Mouse (Mus musculus): Measurements from ENCODE around the gene Cnbp. TPM values are rescaled to one million over a fixed set of nuclear protein-coding genes. Genes with fewer than 3 reads are reported as not detected.

The Cnbp gene
- 100 to 1,000 TPM; 254 to 269 TPM for total RNA-seq (2021)

DNA sequence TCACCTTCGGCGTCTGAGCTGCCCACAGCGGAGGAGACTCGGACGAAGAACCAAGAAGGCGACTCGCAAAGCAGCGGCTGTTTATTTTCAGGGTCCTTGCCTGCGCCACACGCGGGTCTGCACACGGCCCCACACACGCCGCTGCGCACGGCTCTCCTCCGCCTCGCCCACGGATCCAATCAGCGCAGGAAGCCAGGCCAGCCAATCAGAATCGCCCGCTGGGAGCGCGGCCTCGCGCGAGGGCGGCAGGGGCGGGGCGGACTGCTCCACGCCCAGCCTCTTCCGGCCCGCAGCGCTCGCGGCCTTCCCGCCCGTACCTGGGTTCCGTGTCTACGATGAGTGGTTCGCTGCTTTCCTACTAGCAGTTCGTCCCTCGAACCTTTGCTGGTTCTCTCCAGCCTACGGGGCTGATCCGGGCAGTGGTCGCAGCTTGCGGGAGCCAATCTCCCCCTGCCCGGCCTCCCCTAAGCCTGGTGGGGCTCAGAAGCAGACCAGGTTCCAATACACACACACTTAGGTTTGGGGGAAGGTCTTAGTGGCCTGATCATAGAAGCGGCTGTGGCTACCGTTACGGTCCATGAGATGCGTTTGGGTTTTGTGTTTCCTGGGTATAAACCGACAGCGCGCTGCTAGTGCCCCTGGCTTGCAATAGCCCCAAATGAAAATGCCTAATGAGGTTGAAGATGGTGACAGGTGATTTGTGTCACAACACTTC, at the start of gene Cnbp:
Gene Cnbp, minus strand, starts transcription at position 207 of the 715 bp plus-strand sequence.
- peak; percentile 95 to 97 for DNase-seq

DNA sequence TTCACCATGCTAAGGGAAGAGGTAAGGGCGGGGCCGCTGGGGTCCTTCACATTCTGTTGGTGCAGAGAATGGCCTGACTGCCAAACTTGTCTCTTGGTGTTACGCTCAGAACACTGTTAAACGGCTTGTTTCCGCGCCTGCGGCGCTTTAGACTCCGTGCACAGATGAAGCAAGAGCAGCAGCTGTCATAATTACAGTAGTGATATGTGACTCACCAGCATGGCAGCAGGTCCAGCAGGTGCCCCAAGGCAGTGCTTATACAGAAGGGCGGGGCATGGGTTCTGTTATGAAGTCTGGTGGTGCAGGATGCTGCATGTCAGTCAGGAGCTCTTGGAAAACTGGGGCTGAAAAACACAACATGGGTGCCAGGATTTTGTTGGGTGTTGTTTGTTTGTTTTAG, 47.1 kb upstream of the Cnbp start:
- peak; percentile 31 to 41 for DNase-seq

DNA sequence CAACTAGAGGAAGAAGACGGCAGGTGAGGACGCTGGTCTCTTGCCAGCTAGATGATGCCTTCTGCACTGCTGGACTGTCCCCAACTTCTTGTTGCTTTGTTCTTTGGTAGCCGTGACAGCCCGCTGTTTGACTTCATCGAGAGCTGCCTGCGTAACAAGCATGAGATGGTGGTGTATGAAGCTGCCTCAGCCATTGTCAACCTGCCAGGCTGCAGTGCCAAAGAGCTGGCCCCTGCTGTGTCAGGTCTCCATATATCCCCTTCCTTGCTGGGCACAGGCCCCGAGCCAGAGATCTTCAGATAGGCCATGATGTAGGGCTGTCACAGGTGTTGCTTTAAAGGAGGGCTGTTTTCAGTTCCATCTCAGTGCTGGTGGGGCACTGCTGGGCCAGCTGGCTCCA, 43.0 kb upstream of the Cnbp start:
- no peak for DNase-seq

DNA sequence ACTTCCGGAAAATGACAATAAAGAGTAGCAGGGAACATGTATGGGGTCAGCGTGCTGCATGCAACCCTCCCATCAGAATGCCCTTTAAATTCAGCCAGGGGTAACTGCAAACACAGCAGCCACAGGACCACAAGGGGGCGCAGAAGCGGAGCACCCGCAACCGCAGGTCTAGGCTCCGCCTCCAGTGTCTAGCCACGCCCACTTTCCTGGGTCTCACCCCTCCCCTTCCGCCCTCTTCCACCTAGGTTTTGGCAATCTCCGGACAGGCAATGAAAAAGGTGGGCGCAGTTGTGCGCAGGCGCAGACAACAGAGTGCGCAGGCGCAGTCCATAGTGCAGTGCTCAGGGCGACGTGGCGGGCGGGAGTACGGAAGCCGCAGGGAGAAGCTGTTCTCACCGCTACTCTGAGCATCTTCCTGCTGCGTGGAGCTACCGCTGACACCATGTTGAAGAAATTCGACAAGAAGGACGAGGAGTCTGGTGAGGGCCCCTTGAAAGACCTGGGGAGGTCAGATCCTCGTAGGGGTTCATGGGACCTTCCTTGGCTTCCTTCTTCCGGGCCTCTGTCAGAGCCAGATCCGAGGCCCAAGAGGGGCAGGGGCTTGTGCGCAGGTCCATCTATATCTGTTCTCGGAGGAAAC, 36.8 kb upstream of the Cnbp start, which contains the start of gene Copg1:
Gene Copg1, plus strand, starts transcription at position 221 of the 640 bp plus-strand sequence.
- peak; percentile 99 to 100 for DNase-seq

DNA sequence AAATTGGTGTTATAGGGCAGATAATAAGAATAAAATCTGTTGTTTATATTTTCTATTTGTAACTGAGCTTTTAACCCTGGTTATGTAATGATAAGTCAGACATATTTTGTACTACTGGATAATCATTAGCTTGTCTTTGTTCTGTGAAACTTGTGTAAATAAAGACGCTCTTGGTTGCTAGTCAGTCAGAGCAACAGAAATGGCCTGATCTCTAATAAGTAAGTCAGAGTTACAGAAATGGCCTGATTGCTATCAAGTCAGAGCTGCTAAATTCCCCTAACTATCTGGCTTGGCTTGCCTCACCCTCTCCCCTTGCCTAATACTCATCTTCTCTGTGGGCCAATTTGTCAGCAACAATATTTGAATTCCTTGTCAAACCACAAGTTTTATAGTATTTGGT, 35.8 kb upstream of the Cnbp start:
- no peak for DNase-seq

DNA sequence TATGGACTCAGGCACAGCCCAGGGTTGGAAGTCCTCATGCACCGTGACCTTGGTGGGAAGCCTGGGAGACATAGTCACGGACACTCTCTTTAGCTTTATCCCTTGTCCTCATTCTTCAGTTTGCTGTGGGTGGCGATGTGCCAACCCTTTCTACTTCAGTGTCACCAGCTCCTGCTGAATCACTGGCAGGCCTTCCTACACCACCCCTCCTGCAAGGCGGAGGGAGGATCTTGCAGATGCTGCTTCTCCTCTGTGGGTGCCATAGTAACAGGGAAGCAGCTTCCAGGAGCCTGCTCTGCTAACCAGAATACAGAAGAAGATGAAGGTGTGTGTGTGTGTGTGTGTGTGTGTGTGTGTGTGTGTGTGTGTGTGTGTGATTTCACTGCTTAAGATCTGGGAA, 31.9 kb upstream of the Cnbp start:
- peak; percentile 33 to 55 for DNase-seq

DNA sequence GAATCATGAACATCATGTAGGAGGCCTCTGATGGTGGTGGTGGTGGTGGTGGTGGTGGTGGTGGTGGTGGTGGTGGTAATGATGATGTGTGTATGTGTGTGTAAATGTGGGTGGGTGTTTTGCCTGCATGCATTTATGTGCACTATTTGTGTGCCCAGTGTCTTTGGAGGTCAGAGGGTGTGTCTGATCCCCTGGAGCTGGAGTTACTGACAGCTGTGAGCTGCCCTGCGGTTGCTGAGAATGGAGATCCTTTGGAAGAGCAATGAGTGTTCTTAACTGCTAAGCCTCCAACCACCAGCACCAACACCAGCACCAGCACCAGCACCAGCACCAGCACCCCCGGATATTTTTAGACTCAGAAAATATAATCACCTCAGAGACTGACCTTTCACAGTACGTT, 31.3 kb upstream of the Cnbp start:
- no peak for DNase-seq

DNA sequence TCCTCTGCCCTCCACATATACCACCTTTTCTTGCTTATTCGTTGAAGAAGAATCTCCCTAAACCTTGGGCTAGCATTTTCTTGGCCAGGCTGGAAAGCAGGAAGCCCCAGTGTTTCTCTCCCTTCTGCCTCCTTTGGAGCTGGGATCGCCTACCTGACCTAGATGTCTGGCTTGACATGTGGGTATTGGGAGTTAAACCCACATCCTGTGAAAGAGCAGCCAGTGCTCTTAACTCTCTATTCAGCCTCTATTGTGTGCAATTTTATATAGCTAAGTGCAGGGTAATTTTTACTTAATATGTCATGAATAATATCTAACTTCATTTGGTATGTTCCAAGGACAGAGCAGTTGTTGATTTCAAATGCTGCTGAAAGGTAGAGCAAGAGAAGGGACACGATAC, 28.7 kb upstream of the Cnbp start:
- DNase-seq, result no peak

DNA sequence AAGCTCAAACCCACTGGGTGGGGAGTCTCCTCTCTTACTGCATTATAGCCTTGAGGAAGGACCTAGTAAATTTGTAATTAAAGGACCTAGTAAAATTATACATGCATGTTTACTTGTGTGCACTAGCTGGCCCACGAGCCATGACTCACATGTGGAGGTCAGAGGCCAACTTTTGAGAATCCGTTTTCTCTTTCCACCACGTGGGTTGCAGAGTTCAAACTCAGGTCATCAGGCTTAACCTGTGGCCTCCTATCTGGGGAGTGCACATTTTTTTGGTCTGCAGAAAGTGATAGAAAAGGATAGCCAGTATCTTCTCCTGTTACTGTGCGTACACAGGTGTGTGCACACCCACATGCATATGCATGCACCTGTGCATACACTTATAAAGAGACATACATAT, 28.1 kb upstream of the Cnbp start:
- no peak for DNase-seq

DNA sequence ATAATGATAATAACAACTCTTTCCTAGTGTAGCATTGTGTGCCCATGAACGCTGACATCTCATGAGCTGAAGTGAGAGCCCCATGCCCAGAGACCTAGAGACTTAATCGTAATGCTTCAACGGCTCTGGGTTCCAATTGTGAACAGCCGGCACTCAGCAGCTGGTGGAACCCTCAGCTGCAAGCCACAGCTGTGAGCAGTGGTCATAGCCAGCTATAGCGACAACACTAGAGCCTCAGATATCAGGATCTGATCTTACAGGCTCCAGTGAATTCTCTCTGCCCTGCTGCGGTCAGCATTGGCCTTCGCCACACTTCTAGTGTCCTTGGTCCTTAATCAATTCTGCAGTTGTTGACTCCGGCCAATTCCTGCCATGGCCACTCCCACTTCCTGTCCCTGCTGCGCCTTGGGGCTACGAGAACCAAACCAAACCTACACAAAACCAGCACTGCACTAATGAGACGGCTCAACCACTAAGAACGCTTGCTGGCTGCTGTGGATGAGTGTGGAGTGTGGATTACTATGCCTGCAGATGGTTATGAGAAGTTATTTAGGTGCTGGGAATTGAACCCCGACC, 25.2 kb upstream of the Cnbp start:
- DNase-seq, result no peak

DNA sequence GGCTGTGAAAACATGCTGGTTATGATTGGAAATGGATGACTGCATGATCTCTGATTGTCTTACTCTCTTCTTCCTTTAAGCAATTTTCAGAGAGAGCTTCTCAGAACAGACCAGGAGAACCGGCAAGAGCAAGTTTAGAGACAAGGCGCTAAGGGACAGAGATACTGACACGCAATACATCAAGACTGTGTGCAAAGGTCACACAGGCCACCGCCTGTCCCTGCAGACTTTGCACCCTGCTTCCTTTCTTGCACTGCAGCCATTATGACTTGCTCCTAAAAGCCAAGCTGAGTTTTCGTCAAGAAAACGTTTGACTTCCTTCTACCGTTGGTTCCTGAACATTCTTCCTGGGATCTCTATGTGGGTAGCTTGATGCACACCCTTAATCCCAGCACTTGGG, 24.7 kb upstream of the Cnbp start:
- no peak for DNase-seq

DNA sequence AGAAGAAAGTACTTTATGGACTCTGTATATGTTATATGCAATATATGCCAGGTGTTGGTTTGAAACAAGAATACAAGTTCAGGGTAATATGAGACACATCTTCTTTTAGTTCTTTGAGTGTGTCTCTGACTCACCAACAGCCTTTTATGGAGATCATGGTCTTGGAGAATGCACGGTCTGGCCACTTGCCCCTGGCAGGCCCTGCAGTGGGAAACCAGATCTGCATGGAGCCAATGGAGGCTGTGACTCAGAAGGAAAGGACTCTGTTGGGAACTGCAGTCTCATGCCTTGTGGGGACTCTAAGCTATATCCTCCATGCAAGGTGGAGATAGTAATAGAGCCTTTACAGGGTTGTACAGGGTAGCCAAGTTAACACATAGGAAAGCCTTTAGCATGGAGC, 24.2 kb upstream of the Cnbp start:
- no peak for DNase-seq

DNA sequence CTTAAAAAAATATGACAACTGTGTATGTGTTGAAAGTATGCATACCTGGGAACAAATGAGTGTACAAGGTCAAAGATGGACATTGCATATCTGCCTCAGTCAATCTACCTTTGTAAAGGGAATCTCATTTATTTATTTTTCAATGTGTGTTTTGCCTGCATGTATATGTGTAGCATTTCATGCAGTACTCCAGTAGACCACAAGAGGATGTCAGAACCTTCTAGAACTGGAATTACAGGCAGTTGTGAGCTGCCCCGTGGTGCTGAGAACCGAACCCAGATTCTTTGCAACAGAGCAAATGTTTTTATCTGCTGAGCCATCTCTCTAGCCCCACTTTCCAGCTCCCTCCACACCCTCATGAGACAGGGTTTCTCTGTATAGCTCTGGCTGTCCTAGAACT, 23.1 kb upstream of the Cnbp start:
- DNase-seq, result no peak

DNA sequence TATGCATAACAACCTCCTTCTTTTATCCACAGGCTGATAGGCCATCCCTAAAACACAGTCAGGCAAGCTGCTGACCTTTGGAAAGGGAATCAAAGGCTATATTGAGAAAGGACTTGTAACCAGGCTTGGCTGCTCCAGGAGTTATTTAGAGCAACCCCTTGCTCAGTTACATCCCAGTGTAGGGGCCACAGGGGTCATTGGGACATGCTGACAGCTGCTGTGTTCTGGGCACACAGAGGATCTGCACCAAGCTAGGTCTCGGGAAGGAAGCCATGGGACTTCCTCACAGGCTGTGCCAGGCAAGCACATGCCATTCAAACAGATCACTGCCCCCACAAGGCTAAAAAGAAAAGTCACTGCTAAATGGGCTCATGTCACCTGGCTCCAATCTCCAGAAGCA, 22.2 kb upstream of the Cnbp start:
- DNase-seq, result no peak

DNA sequence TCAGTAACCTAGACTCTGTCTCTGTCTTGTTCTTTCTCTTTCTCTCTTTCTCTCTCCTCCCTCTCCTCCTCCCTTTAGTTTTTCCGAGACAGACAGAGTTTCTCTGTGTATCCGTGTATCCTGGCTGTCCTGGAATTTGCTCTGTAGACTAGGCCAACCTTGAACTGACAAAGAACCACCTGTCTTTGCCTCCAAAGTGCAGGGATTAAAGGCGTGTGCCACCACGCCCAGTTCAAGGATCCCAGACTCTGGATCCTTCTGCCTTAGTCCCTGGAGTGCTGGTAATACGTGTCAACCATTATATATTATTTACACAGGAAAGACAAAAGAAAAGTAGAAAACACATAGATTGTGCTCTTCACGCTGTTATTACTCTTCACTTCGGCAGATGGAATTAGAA, 20.3 kb upstream of the Cnbp start:
- no peak for DNase-seq

DNA sequence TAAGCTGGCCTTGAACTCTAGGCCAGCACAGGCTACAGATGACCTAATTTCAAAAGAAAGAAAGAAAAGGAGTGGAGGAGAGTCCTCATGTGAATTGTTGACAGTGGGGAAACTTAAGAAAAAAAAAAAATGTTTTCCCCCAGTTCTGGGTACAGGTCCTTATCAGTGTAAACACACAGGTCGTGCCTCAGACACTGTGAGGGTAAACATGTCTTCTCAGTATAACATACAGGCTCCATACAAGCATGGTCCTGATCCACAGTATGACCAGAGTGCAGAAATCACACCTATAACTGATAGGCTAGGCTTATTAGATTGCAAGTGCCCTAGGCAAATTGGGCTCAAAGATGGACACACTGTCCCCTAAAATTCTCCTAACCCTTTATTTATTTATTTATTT, 19.5 kb upstream of the Cnbp start:
- DNase-seq, result no peak

DNA sequence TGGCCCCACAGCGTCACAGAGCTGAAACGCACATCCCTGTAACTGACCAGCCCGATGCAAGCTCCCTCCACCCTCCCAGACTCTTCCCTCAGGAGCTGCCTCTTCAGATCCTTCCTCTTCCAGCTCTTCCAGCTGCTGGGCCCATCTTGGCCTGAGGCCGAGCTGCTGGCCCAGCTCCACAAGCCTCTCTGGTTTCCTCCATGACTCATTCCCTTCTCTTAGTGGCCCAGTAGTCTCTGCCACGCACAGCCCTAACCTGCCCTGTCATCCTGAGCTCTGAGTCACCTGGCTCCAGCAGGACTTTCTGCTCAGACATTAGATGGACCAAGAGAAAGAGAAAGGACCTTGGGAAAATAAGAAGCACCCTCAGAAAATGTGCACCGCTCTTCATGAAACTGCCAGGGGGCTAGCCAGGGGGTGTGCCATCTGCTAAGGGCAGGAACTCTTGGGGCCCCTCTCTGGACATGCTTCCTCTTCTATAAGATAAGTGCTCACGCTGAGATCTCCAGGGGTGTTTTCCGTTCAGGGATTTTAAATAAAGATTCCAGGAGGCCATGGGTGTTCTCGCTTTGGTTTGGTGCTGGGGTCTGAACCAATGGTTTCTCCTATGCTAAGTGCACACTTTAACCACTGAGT, 18.1 kb upstream of the Cnbp start:
- DNase-seq, result no peak

DNA sequence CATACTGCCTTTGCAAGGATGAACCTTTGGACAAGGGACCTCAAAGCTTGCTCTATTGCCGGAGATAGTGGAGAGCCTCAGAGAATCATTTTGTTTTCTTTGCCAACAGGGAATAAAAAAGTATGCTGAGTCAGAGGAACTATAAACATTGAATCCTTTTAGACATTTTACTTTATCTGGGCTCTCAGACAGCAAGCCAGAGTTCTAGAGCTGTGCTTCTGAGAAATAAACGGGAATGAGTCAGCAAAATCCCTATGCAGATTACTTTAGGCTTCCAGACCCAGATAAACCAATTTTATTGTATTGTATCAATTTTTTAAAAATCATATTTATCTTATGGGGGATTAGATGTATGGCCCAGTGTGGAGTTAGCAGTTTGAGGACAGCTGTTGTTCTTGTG, 16.4 kb upstream of the Cnbp start:
- DNase-seq, result no peak

DNA sequence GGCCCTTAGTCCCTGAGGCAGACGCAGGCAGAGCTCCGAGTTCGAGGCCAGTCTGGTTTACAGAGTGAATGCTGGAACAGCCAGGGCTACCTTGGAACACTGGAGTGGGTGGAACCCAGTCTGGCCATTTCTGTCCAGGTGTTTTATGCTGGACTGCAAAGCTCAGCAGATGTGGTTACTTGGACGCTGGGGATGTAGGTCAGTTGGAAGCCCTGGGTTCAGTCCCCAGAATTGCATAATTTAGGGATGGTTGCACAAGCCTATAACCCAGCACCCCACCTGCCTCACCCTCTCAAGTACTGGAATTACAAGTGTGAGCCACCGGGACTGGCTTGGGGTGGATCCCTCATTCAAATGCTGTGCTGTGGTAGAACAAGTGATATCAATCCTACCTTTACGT, 15.3 kb upstream of the Cnbp start:
- no peak for DNase-seq

DNA sequence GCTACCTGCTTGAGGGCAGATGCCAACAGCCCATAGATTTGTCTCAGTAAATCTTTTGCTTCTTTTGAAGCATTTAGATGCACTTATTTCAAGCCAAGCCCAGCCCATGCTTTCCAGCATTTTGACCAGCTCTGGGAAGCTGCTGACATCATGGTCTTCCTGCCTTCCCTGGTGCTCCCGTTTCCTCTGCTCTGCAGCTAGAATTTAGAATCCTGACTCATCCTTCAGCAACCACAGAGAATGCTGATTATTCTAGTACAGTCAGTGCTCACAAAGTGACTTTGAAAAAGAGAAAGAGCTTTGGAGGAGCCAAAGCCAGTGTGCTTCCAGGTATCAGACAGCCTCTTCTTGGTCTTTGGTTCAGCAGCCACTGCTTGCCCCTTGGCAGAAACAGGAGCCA, 6.2 kb upstream of the Cnbp start:
- no peak for DNase-seq

DNA sequence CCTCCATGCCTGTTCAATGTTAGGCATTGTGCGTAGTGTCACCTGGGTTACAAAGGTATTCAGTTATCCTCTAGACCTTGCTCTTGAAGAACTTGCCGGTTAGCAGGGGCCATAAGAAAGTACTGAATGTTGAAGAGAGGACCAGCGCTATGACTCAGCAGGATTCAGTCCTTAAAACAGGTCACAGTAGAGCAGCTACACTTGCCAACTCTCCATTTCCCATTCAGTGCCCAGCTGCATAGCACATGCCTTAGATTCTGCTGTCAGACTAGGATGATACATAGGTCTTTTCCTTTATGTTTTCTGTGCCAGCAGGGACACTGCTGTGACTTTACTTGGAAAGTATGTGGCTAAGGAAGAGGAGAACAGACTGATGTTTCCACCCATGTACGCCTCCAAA, 2.5 kb upstream of the Cnbp start:
- no peak for DNase-seq

DNA sequence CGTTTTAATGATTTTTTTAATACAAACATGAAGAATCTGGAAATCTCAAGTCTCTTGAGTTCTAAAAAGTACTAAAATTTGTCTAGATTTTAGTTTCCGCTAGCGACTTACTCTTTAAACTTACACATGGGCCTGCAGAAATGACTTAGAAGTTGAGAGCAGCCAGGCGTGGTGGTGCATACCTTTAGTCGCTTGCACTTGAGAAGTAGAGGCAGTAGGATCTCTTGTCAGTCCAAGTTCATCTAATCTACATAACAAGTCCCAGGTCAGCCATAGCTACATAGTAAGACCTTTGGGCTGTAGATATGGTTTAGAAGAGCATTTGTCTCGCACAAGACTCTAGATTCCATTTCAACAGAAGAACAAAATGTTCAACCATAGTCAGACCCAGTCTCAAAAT, 965 bp upstream of the Cnbp start:
- DNase-seq, result no peak

DNA sequence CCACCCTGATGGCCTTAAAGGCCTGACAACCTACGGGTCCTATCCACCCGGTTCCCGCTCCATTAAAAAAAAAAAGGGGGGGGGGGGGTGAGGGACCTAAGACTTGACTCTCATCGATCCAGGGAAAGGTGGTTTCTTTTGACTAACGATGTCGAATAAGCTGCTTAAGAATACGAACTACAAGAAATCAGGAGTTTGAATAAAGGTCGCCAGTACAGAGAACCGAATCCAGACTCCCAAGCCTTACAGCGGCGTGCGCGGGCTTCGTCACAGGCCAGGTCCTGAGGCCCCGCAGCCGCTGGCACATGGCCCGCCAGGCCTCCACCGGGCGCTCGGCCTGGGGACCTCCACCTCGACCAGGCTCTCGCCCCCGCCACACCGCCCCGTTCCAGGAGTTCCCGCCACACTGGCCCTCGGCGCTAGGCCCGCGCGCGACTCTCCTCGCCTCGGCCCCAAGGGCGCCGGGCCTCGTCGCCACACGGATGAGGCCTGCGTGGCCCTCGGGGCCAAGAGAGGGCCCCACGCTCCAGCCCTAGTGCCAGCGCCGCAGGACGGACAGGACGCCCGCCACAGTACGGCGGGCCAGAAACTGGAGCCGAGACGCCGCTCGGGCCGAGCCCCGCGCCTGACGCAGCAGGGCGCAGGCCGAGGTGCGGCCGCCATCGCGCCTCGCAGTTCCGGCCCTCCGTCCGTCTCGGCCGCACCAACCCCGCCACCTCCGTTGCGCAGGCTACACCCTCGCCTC, 579 bp downstream of the Cnbp start:
- DNase-seq, result peak in 1 of 2 experiments; percentile 34

Data from layer of hippocampus, postnatal 36 days (tissue).